Mouse (Mus musculus) T-helper 1 cell (primary cell): ENCODE data around the gene Tex52.

Experiments
- in situ Hi-C: fragments of 300-600 bp; cut with MboI, MseI; formaldehyde crosslinking; loops from one replicate; pipeline ENCODE4 v1.15.1; 2025; ENCODE audit warnings: high pct_unique_total_duplicates

Gene Tex52

DNA sequence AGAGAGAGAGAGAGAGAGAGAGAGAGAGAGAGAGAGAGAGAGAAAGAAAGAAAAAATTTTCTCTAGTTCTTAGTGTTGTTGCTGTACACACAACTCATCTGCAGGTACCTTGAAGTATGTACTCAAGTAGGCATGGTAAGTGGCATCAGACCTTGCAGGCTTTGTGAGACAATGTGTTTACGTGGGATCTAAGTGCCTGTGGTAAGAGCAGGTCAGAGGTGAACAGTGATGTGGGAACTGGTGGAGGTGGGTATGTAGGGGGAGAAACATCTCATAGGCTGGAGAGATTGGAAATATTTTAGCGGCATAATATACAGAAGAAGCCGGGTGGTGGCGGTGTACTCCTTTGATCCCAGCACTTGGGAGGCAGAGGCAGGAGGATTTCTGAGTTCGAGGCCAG lies 52.3 kb downstream of the Tex52 start:
- in situ Hi-C loops = no loop called here

DNA sequence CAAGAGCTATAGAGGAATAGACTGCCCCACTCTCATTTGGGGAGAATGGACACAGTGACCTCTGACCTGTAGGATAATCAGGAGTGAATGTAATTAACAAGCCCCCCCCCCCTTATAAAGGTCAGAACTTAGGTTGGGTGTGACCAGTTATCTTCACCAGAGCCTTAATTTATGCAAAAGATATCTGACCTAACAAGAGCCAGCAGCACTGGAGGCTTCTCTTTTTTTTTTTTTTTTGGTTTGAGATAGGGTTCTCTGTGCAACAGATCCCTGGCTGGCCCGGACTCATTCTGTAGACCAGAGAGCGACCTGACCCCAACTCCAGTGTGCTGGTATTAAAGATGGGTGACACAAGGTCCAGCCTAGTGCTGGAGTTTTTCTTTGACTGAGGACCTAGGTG lies 54.0 kb downstream of the Tex52 start:
- in situ Hi-C loops = no loop called here

DNA sequence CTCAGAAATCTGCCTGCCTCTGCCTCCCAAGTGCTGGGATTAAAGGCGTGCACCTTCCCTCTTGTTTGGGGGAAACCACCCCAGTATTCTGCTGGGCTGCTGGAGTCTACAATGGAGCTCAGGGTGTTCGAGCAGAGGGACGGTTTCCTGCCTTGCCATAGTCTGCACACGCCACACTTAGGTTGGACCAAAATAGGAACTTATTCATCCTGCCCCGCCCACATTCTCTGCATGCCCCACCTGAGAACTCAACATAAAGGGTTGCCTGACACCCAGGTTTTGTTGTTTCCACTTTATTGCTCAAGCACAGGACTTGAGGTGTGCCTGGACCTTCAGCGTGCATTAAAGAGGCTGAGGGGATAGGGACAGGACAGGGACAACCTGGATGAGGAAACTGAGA lies 54.6 kb downstream of the Tex52 start:
- in situ Hi-C loops = loop anchor here (10.0 kb wide), 1 partner anchor 985 kb away; no protein-coding TSS in a partner anchor

DNA sequence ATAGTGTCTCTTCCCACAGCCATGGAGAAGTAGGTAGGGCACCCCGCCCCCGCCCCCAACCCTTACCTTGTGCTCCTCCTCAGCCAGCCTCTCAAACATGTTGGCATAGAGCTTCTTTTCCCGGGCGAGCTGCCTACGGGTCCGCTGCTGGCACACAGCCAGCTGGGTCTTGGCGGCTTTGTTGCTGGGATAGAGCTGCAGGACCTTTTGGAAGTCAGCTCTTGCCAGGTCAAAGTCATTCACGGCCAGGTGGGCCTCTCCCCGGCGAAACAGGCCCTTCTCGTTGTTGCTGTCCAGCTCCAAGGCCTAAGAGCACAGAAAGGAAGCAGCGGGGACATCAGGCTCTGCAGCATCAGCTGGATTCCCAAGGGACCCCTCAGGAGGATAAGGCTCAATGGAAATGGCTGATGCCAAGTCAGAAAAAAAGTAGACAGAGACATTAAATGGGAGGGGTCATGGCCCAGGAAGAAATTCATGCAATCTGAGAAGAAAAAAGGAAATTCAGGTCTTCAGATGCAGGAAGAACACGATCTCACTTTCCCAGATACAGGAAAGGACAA lies 57.2 kb downstream of the Tex52 start:
- in situ Hi-C loops = loop anchor here (10.0 kb wide), 1 partner anchor 982 kb away; no protein-coding TSS in a partner anchor

DNA sequence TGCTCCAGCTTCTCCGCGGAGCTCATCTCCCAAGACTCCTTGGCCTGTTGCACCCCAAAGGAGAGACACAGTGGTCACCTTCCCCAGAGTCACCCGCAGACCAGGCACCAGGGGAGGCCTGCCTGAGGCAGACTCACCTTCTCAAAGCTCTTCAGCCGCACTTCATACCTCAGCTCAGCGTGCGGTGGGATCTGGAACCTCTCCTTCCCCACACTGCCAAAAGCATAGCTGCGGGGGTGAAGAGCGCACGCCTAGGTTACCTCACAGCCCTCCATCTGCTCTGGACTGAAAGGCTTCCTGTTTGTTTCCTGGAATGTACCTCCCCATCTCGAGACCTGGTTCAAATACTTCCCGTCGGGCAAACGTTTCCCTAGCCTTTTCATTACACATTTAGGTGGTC lies 58.3 kb downstream of the Tex52 start:
- in situ Hi-C loops = loop anchor here (10.0 kb wide), 1 partner anchor 981 kb away; no protein-coding TSS in a partner anchor
